Mouse (Mus musculus) layer of hippocampus, adult 8-10 months (tissue): Measurements from ENCODE around the gene Slc22a23. TPM values are rescaled to one million over a fixed set of nuclear protein-coding genes. Genes with fewer than 3 reads are reported as not detected.
"Not testable (repeated sequence)": the region's sequence is repeated elsewhere in the genome, so short reads cannot be mapped to it uniquely, and the experiment has no call there.

Experiments
- DNase-seq, 2 experiments: peaks; one replicate each; pipeline ENCODE4 v3.0.0; 2022; ENCODE audit warnings: low spot score in 2 of 2
- total RNA-seq, 4 experiments: library from RNA; stranded (reverse); gene quantifications; 2 replicates each; pipeline ENCODE4 v1.2.4; 2022

The Slc22a23 gene
- 10 to 100 TPM; 32.3 to 41.6 (median 36.4) TPM for total RNA-seq

DNA sequence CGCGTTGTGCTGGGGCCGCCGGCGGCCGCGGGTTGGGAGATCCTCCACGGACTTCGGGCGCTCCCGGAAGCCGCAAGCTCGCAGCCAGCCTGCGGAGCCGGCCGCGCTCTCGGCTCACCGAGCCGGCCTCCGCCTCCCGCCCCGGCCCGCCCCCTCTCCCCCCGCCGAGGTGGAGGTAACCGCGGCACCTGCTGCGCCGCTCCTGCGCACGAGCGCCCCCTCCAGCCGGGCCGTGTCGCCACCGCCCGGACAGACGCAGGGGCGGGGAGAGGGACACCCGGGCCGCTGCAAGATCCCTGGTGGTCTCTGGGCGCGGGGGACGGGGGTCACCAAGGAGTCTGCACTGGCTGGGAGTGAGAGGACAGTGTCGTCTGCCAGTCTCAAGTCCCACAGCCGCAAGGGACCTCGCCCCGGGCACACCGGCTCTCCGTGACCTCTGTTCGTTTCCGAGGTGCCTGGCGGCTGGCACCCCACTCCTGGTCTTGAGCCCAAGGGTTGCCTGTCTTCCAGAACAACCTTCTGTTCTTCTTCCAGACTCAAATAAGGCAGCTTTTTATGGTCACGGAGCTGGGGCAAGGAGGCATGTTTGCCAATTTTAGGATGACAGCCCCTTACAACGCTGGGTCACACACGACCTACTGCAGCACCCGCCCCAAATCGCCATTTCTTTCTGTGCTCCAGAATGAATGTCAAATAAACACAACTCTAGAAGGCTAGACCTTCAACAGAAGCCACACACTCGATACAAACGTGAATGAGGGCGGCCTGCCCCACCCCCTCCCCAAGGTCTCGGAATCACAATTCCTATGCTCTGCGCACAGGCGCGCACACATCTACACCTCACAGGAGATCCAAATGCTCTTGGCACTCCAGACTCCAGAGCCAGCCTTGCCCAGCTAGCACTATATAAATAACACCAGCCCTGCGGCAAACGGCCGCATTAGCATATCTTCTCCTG lies at the start of gene Slc22a23:
Gene Slc22a23 (minus strand): TSS at position 55 of the 958 bp plus-strand sequence.
- peak; percentile 34 to 64 for DNase-seq

DNA sequence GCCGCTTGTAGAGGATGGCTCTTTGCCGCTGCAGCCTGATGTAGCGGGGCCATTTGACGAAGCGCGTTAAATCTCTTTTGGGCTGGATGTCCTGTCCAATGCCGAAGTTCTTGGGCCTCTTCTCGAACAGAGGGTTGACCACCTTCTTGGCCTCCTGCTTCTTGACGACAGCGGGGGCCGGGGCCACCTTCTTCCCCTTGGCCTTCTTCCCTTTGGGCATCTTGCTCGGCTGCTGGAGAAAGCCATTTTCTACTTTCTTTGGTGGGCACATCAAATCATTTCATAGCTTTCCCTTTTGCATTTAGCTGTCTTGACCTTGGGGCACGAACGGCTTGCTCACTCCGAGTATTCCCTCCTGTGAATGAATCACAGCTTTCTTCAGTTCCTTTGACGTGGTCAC lies 49.3 kb upstream of the Slc22a23 start:
- DNase-seq, result not testable (repeated sequence)

DNA sequence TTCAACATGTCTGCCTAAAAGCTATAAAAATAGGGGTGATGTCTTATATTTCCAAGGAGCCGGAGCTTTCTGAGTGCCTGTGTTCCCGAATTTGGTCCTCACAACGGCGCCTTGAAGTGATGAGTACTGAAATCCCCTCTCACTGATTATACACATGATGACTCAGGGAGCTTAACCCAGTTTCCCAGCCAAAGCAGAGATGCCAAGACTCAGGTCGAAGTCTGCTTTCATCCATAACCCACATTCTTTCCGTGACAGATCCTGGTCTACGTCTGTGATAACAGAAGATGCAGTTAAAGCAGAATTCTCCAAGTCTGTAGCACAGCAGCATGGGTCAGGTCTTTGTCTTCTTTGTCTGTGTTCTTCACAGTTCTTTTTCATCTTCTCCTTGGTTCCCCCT lies 47.4 kb upstream of the Slc22a23 start:
- no peak for DNase-seq

DNA sequence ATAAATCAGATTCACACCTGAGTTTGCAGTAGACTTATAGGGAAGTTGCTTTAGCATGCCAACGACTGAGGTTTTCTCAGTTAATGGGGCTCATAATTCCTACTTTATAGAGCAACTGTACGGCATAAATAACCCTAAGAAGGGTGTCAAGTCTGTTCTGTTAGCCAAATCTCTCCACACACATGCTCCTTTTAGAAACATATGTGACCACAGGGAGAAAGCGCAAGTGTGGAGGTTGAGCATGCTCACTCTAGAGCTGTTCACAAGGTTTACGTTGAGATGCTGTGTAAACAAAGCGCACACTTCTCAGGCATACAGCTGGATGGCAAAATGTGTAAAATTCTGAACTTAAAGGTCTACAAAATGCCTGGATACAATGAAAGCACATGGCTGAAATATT lies 43.2 kb upstream of the Slc22a23 start:
- DNase-seq, result no peak

DNA sequence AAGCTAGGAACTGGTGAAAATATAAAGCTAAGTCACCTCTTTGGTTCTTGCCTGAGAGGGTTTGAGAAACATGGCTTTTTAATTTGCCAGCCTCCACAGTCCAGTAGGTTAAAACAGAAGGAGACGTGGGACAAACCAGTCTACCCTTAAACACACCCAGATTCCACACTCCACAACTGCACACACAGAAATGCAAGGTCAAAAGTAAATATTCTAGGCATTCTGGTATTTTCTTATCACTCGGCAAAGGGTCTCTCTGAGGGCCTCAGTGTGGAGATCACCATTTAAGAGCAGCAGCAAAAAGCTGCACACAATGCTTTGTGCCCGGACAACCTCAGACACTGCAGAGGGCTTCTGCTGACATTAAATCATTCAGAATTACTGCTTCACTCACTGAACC lies 38.4 kb upstream of the Slc22a23 start:
- no peak for DNase-seq

DNA sequence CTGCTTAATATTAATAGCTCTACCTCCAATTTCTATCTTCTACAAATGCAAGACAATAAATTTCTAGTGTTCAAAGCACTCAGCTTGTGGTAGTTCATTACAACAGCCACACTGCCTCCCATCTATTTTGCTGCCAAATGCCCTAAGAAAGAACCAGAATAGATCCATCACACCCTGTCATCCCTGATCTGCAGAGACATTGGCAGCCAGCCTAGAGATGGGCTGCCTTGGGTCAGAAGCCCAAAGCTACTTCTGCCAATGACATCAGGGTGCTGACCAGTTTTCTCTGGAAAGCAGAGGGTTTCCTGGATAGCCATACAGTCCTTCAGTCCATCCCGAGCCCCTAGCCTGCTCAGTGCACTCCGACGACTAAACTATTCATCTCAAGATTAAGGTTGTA lies 33.9 kb upstream of the Slc22a23 start:
- no peak for DNase-seq

DNA sequence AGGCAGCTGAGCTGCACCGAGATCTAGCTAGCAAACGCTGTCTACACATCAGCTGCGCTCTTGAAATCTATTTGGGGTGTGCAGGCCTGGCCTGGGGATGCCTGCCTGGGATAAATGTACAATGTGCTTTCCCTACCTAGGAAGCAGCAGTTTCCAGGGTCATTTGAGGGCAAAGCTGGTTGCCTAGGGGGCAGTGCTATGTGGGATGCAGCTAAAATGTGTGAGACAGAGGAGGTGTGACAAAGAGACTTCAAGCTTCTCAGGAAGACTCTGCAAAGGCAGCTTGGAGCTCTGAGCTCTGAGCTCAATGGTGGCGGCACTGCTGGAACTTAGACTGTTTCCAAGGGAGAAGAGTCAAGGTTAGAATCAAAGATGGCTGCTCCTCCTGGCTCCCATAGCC lies 30.2 kb upstream of the Slc22a23 start:
- DNase-seq, result no peak

DNA sequence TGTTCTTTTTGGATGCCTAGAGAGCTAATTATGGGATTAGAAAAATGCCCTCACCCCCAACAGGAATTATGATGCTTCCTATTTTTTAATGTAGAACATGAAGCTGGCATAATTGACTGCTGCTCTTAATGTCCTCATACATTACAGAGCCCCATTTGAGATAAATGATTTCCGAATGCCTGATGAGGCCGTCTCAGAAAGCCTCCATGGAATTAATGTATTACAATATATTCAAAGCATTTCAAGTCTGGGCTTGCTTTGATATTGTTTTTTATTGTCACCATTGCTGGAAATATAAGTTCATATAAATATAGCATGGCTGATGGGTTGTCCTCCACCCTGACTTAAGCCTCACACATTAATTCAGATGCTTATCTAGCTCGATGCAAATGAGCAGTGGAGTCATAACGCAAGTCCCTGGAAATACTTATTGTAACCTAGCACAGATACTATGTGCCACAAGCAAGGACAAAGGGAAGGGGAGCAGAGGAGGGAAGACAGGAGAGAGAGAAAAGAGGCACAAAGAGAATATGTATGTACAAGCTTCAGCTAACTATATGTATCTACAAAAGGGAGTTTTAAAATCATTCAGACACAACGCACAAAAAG lies 28.0 kb upstream of the Slc22a23 start:
- no peak for DNase-seq

DNA sequence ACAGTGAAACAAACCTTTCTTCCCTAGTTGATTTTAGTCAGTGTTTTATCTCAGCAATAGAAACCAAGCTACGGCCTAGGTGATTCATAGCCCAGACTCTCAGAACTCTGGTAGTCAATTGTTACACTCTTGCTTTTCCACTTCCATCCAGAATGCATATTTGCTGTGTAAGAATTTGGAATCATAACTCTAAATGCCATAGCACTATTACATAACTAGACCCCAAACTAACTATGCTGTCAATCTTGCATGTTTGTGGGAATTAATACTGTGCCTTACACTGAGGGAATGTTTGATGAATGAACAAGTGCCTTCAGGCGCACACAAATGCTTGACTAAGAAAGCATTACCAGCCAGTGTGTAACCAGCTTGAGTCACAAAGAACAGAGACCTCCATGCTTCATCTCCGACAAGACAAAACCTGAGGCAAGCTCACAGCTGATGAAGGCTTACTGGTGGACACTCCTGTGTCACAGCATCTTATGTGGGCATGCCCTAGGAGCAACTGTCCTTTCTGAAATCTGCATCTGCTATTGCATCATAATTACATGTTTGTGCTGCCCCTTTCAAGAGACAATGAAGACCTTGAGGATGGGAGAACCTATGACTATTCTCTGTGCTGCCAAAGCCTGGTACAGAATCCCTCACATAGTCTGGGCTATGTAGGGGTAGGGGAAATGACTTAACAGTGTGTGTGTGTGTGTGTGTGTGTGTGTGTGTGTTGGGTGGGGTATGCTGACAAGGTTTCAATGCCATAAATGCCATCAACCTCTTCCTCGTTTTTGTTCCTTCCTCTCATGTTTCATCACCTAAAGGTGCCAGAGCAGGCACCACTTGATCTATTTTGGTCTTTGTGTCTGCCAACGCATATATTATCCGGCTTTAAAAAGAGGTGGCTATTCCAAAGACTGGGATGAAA lies 27.2 kb upstream of the Slc22a23 start:
- no peak for DNase-seq

DNA sequence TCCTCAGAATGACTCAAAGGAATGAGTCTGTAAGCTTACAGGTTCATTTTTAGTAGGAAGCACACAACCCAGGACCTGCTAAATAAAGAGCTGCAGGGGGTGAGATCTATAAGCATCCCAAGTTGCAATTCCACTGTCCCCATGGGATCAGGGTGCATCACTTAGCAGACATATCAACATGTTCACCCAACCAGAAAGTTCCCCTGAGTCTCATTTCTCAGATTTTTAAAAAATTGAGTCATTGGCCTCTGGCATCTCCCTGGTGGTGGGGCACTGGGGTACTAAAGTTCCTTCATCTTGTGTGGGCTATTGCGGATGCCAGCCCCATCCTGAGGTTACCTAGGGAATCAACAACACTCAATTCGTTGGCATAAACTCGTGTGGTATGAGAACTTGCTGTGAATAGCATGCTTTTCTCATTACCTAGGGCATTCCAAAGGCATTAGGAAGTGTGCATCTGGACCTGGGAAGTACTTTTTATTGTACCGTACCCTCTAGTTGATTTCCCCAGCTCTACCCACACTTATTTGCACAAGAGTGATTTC lies 25.4 kb upstream of the Slc22a23 start:
- no peak for DNase-seq

DNA sequence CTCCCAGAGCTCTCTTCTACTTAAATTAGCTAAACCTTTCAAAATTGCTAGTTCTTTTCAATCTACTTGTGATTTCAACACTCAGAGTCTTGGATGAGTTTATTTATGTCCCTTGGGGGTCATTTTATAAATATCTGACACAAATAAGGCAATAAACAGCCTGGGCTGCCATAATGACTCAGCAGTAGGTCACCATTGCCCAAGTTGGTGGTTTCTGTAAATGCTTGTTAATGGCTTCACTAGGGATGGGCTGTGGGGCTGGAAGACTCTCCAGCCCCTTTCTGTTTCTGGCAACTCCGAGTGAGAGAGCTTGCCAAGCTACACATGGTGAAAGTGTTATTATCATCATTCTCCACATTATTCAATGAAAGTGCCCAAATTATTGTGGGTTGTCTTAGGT lies 20.2 kb upstream of the Slc22a23 start:
- no peak for DNase-seq

DNA sequence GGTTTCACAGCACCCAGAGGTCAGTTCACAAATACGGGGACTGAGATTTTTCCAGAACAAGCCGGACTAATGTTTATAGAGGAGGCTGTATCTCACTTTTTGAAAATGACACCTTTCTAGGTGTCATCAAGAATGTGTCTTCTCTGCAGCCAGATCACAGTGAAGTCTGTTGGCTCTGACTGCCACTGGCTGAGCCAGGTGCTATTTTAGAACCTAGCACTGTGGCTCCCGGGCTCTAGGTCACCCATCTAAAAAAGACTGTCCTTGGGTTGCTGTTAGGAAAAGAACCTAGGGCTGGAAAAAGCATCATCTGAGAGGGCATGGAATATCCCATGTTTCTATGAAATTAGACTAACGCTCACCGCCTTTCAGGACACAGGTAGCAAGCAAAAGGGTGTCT lies 10.7 kb upstream of the Slc22a23 start:
- no peak for DNase-seq

DNA sequence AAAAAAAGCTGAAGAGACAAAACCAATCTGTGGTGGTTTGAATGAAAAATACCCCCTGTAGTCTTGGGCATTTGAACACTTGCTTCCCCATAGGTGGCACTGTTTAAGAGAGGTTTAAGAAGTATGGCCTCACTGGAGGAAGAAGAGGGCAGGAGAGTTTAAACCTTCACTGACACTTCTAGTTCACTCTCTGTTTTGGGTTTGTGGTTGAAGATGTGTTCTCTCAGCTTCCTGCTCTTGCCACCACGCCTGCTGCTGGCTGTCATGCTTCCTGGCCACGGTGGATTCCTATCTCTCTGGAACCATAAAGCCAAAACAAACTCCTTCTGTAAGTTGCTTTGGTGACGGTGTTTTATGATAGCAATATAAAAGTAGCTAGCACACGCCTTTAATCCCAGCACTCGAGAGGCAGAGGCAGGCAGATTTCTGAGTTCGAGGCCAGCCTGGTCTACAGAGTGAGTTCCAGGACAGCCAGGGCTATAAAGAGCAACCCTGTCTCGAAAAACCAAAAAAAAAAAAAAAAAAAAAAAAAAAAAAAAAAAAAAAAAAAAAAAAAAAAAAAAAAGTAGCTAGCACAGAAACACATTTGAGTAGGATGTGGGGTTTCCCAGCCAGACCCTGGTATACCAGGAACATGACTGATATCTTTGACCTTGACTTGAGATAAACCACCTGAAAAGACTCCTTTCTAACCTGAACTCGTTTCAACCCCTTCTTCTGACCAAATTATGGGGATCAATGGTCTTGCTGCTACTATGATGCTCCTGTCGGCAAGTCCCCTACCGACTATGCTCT lies 10.0 kb upstream of the Slc22a23 start:
- no peak for DNase-seq

DNA sequence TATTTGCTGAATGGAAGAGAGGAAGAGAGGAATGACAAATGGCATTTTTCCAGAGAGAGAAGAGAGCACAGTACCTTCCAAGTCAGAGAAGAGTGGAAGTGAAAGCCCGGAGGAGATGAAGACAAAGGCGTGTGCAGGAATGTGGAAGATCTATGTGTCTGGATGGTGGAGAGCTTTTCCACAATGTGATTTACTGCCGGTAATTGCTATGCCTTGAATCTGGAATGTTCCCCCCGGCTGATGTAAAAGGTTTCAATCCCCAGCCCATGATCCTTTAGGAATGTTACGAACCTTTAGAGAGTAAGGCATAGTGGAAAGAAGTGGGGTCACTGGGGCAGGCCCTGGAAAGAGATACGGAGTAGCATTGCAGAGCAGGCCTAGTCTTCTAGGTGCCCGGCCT lies 8.3 kb upstream of the Slc22a23 start:
- no peak for DNase-seq

DNA sequence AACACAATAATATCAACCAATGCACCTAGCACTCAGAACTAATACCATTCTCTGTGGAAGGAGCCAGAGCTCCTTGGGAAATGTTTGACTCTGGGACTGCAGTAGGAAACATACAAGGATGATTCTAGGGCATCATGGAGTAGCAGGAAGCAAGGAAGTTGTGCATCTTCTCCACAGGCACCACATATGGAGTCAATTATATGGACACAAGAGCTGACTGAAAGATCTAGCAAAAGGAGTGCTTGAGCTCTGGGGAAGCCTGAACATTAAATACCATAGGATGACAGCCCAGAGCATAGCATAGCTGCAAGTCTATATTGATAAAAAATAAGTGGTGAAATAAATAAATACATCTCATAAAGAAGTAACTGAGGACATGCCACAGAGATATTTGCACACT lies 6.5 kb upstream of the Slc22a23 start:
- no peak for DNase-seq

DNA sequence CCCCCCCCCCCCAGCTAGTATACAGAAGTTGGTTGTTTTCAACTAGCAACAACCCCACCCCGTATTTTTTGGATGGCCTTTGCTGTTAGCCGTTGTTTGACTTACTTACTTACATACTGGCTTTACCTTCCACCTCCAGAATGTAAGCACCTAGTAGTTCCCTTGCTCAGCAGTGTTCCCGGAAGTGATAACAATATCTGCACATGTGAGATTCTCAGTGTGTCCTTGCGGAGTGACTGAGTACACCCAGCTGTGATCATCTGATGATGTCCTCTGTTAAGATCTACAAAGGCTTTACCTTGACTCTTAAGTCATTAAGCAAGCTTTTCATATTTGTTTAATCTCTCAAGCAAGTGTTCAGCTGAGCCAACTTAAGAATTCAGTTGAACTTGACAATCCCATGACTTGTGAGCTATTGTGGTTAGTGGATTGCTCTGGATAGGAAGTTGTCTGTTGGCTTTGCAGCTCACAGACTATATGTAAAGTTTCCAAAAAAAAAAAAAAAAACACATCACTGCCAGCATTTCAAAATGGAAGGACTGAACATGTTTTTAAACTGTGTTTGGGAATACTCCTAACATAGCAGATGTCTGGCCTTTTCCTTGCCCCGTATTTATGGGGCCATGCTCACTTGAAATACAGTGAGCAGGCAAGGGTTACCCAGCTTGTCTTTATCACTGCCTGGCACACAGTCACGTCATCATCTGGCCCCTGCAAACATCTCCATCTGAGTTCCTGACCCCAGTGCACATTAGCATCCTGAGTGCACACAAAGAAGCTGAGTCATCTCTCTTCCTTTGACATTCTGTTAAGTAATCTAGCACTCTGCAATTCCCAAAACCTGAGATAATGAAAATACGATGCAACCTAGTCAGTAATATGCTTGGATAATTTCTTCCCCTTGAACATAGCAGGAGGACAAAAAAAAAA lies 3.2 kb upstream of the Slc22a23 start:
- no peak for DNase-seq

DNA sequence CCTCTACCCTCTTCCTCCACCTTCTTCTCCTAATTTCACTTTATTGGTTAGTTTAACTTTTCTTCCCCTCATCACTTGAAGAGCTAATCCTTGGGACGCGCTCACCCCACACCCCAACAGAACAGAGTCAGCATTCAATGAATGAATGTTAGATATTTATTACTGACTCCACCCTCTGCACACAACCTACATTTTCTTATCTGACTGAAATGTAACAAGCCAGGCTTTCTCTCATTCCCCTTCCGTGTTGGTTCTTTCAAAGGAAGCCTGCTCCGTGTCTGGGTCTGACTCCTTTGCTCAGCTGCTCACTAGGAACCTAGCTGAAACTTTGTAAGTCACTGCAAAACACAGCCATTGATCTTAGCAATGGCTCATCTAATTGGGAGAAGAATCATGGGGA lies 1.8 kb upstream of the Slc22a23 start:
- DNase-seq, result no peak

DNA sequence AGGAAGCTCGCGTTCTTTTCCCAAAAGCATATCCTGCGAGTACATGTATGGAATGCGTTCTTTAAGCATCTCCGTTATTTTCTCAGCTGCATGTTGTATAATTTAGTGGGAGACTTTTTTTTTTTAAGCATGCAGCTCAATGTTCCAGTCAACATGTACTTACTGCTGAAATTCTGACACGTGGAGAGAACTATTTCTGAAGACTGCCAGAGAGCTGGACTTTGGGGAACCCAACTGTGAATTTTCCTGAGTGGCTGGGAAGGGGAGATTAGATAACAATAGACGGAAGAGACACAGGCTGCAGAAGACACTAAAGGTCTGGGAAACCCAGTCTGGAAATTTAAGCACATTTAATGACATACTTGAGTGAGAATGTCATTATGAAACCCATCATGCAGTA lies 1.3 kb upstream of the Slc22a23 start:
- DNase-seq, result no peak

DNA sequence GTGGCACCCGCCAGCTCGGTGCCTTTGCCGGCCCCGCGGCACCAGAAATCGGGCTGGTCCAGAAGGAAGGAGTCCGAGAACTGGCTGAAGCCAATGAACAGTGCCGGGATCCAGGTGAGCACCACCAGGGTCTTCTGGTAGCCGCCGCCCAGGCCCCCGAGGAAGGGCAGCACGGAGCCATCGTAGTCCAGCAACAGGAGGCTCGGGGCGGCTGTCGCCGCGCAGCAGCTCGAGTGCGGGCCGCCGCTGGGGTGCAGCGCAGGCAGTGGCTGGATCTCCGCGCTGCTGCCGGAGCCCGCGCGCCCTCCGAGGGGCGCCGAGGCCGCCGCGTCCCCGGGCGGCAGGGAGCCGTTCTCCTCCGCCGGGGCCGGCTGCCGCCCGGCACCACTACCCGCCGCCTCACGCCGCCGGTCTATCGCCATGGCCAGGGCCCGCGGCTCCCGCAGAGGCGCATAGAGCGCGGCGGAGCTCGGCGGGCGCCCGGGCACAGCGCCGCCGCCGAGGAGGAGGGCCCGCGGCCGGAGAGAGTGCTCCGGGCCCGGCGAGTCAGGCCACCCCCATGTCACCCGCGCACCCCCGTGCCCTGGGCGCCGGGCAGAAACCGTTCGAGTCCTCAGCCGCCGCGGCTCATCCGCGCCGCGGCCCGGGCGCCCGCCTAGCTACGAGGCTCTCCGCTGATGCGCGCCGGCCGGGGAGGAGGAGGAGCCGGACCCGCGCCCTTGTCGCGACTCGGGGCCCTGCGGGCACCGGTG lies 430 bp downstream of the Slc22a23 start:
- DNase-seq, result peak in 1 of 2 experiments; percentile 42
